Mouse (Mus musculus) layer of hippocampus, postnatal 25 days (tissue): ENCODE measurements around the gene Ak2. TPM values are rescaled to one million over a fixed set of nuclear protein-coding genes. Genes with fewer than 3 reads are reported as not detected.

Experiments
- DNase-seq, 2 experiments: peaks; one replicate each; pipeline ENCODE4 v3.0.0; 2022; ENCODE audit warnings: mixed read lengths in 2 of 2, low spot score in 1 of 2; ENCODE audit errors: extremely low spot score in 1 of 2
- total RNA-seq, 2 experiments: library from RNA; stranded (reverse); gene quantifications; 2 replicates each; pipeline ENCODE4 v1.2.3; 2021

Ak2 gene
- total RNA-seq, 2 experiments from 2014 or later = 27.7 to 30.9 TPM

GRCm38 (mm10) chr4:128971065-128971694, 20.6 kb upstream of the Ak2 start:
- peak; percentile 53 to 93 for DNase-seq

- no peak for DNase-seq
Observed at GRCm38 (mm10) chr4:128974677-128975076, 17.1 kb upstream of the Ak2 start.

DNA sequence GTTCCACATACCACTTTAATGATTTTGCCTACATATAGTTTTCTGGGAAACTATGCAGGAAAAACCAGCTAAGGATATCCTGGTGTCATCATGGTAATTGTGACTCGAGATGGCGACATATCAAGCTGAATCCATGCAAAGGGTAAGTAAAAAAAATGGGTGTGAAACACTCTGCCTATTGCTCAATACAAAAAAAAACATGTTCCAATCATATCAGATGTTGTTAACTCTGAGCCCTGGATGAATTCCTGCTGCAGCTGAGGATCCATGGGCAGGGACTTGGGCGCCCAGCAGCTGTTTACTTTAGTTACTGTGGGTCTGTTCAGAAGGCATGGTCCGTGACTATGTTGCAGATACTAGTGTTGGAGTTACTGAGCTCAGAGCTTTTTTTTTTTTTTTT, 15.2 kb upstream of the Ak2 start:
- no peak for DNase-seq

GRCm38 (mm10) chr4:128977217-128977616, 14.5 kb upstream of the Ak2 start:
- no peak for DNase-seq

- DNase-seq = no peak
Observed at GRCm38 (mm10) chr4:128978634-128979033, 13.1 kb upstream of the Ak2 start.

DNA sequence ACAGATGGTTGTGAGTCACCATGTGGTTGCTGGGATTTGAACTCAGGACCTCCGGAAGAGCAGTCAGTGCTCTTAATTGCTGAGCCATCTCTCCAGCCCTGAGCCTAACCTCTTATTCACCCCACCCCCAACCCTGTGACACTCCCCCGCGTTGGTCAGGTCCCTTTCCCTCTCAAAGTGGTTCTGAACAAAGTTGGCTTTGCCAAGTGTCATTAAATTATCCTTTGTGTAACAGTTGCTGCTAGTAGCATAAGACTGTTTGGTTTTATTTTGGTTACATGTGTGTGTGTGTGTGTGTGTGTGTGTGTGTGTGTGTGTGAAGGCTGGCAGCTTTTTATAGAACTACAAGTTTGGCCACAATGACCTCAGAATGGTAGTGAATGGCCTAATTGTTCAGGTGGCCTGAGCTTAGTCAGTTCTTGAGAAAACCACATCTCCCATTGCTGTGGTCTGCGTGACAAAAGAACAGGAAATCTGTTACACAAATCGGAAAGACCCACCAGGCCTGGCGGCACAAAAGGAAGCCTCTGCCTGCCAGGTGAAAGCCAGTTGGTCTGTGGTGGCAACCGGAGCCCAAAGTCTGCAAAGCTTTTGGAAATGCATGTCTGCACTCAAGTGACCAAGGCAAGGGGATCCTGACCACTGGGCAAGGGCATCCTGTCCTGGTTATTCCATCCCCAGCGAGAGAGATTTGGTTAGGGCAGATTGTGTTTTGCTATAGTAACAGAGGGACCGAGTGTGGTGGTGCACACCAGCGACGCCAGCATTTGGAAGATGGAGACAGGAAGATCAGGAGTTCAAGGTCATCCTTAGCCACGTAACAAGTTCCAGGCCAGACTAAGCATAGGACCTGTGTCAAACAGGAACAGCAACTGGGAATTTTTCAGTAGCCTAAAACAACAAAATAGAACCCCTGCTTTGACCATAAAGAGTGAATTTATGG, 10.6 kb upstream of the Ak2 start:
- DNase-seq = no peak

- DNase-seq = no peak
Observed at GRCm38 (mm10) chr4:128981833-128982180, 10.0 kb upstream of the Ak2 start.

GRCm38 (mm10) chr4:128983151-128983550, 8.6 kb upstream of the Ak2 start:
- DNase-seq = no peak

GRCm38 (mm10) chr4:128983656-128984055, 8.1 kb upstream of the Ak2 start:
- DNase-seq = no peak

DNA sequence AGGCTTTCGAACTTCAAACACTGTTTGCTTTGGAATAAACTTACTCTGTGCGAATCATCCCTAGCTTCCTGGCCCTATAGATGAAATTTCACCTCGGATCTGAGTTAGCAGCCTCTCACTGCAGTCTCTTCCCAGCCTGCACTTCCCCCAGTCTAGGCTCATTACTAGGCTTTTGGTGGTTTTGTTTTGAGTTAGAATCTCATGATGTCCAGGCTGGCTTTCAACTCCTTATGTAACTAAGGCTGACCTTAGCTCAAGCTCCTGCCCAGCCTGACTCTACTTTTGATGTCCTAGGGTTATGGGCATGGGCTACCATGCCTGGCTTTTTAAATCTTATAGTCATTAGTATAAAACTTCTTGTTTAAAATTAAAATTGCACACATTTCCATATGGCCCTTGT, 7.2 kb upstream of the Ak2 start:
- no peak for DNase-seq

GRCm38 (mm10) chr4:128988911-128989310, 2.8 kb upstream of the Ak2 start:
- no peak for DNase-seq

GRCm38 (mm10) chr4:128989678-128990077, 2.1 kb upstream of the Ak2 start:
- no peak for DNase-seq

DNA sequence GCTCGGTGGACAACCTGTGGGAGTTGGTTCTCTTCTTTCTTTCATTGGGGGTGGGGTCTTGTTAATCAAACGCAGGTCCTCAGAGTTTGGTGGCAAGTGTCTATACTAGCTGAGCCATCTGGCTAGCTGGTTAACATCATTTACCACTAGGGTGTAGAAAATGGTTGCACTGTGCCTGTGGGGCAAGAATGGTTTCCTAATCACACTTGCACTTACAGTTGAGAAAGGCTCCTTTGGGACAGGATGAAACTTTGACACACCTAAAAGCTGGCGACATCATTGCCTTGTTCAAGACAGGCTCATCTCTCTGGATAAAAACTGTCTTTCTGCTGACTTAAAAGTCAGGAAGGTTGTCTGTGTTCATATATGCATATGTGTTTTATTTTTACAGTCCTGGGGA, 418 bp downstream of the Ak2 start:
- DNase-seq = no peak

DNA sequence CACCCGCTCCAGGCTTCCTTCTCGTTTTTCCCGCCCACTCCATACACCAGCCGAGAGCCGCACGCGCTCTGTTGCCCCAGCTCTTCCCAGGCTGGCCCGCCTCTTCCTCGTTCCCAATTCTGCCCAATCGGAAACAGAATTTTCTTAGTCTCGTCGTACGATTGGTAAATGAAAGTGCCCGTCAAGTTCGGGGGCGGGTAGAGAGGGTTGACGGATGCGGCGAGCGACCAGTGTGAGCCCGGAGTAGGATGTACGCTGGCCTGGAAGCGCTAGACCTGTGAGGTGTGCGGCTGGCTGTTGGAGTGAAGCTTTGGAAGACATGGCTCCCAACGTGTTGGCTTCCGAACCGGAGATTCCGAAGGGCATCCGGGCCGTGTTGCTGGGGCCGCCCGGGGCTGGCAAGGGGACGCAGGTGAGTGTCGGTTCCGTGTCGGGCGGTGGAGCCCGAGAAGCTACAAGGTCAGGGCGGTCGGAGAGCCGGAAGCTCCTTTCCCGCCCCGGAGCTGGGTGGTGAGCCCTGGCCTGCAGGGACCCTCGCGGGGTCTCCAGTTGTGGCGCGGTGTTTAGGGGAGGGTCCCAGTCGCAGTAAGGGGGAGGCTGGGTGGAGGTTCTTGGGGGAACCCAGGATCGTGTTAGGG, 1.4 kb downstream of the Ak2 start:
- DNase-seq = peak; percentile 97 to 98

DNA sequence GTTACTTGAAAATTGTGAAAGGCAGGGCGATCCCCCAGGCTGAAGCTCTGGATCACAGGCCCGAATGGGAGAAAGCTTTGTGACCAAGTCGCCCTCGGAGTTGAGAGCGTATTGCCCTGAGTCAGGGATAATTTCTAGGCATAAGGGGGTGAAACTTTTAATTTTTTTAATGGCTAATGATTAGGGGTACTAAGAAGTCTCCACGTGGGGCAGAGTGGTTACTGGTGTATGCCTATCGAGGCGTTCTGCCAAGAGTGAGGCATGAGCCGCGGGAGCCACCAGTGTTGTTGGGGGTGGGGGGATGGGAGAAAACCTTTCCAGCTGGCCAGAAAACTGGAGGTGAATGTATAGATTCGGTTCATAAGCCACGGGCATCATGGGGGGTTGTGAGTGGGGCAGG, 1.9 kb downstream of the Ak2 start:
- peak in 1 of 2 experiments; percentile 12 for DNase-seq

DNA sequence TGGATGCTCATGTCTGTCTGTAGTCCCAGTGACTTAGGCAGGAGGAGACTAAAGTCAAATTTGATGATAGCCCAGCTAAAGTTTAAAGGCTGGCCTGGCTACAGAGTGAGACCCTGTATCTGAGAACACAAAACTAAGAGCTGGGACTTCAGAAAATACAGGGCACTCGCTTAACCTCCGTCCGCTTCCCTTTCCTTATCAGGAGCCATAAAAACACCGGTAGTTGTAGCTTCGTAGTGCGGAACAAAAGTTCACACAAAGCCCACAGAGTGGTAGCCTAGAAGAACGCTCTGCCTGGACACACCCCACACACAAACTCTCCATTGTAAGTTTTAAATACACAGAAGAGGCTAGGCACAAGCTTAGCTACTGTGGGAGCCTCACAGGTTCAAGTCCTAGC, 3.5 kb downstream of the Ak2 start:
- DNase-seq = no peak

DNA sequence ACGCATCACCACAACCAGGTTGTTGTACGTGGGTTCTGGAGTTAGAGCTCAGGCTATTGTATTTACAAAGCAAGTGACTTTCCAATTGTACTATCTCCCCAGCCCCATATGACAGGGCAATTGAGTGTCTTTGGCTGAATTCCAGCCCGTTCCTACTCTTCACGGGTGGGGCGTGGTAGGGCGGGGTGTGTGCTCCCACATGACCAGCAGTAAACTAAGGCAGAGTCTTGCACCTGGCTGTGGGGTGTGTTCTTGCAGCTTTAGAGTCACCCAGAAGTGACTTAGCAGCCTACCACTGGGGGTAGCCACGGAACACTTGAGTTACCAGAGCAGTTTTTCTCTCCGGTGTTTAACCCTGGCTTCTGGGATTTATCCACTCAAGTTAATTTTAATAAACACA, 5.5 kb downstream of the Ak2 start:
- DNase-seq = no peak

DNA sequence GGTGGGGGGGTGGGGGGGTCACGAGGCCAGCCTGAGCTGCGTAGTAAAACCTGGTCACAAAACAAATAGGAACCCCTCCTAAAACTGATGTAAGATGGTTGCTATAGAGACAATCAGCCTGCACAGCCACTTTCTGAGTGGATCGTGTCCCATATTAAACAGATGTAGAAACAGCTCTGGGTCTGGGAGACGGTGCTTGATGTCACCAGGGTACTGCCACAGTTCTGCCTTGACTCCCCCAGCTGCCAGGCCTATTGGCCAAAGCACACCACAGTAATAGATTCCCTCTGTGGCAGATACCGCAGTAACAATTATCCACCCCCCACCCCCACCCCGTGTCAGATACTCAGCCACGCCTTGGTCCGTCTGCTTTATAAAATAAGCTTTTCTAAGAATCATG, 6.6 kb downstream of the Ak2 start:
- no peak for DNase-seq

- DNase-seq = no peak
Observed at GRCm38 (mm10) chr4:129000786-129001185, 9.0 kb downstream of the Ak2 start.

- DNase-seq = no peak
Observed at GRCm38 (mm10) chr4:129003720-129004119, 12.0 kb downstream of the Ak2 start.

GRCm38 (mm10) chr4:129008006-129008519, 16.3 kb downstream of the Ak2 start:
- no peak for DNase-seq
